Mouse (Mus musculus) MEL (cell line): ENCODE results near the gene Pik3c2b. TPM values are rescaled to one million over a fixed set of nuclear protein-coding genes. Genes with fewer than 3 reads are reported as not detected.

Source experiments
- DNase-seq: peaks from one replicate; pipeline ENCODE4 v3.0.0; 2011; ENCODE audit warnings: low read depth, low spot score
- H3K27ac ChIP-seq: 2 replicates; pipeline ENCODE4 v1.5.1; 2012; ENCODE audit warnings: low read depth, mild to moderate bottlenecking, control low read depth, low read length, moderate library complexity; ENCODE audit not compliant: control insufficient read depth
- H3K27me3 ChIP-seq, 2 experiments: fragments of 150-350 bp in 1 of 2; sonication (generic) in 1 of 2; 2 replicates each; pipeline ENCODE4 v1.6.1; 2012; ENCODE audit warnings: low read length in 2 of 2, mild to moderate bottlenecking in 2 of 2, improper control_type of control experiment in 1 of 2, moderate library complexity in 1 of 2; ENCODE audit not compliant: insufficient read depth in 2 of 2, control insufficient read depth in 1 of 2
- H3K36me3 ChIP-seq, 2 experiments: 2 replicates each; pipeline ENCODE4 v1.6.1; 2012 to 2014; ENCODE audit warnings: low read length in 2 of 2, improper control_type of control experiment in 1 of 2, inconsistent platforms in 1 of 2, mild to moderate bottlenecking in 1 of 2; ENCODE audit not compliant: insufficient read depth in 2 of 2, control insufficient read depth in 1 of 2
- H3K4me1 ChIP-seq, 2 experiments: fragments of 150-350 bp in 1 of 2; sonication (generic) in 1 of 2; 2 replicates each; pipeline ENCODE4 v1.6.1; 2012; ENCODE audit warnings: low read length in 2 of 2, improper control_type of control experiment in 1 of 2, mild to moderate bottlenecking in 1 of 2; ENCODE audit not compliant: insufficient read depth in 2 of 2, control insufficient read depth in 1 of 2
- H3K4me3 ChIP-seq, 2 experiments: fragments of 150-350 bp in 1 of 2; sonication (generic) in 1 of 2; 2 replicates each; pipeline ENCODE4 v1.5.1; 2012; ENCODE audit warnings: low read depth in 2 of 2, low read length in 2 of 2, mild to moderate bottlenecking in 2 of 2, moderate library complexity in 2 of 2, control low read depth in 1 of 2, improper control_type of control experiment in 1 of 2; ENCODE audit not compliant: control insufficient read depth in 1 of 2, insufficient read depth in 1 of 2
- H3K79me2 ChIP-seq: 2 replicates; pipeline ENCODE4 v1.6.1; 2012; ENCODE audit warnings: mild to moderate bottlenecking, low read length, moderate library complexity; ENCODE audit not compliant: control insufficient read depth, poor library complexity, insufficient read depth
- H3K9ac ChIP-seq: 2 replicates; pipeline ENCODE4 v1.6.1; 2012; ENCODE audit warnings: low read depth, mild to moderate bottlenecking, control low read depth, low read length, moderate library complexity; ENCODE audit not compliant: control insufficient read depth, poor library complexity, severe bottlenecking
- H3K9me3 ChIP-seq: fragments of 150-350 bp; sonication (generic); replicated peaks from 2 replicates; pipeline ENCODE4 v1.6.1; 2012; ENCODE audit warnings: mild to moderate bottlenecking, low read length, improper control_type of control experiment, moderate library complexity; ENCODE audit not compliant: insufficient read depth
- BHLHE40 ChIP-seq: IDR thresholded peaks from 2 replicates; pipeline ENCODE4 v1.6.1; 2012; ENCODE audit warnings: low read depth, mild to moderate bottlenecking, inconsistent platforms, low read length, improper control_type of control experiment, borderline replicate concordance
- CTCF ChIP-seq, 3 experiments: IDR thresholded peaks in 2 of 3; conservative IDR thresholded peaks in 1 of 3; 2 replicates each; pipeline ENCODE4 v1.5.1; 2011 to 2012; ENCODE audit warnings: low read length in 3 of 3, low read depth in 2 of 3, mild to moderate bottlenecking in 2 of 3, improper control_type of control experiment in 1 of 3, inconsistent platforms in 1 of 3, mixed read lengths in 1 of 3, moderate library complexity in 1 of 3; ENCODE audit not compliant: control insufficient read depth in 1 of 3, insufficient read depth in 1 of 3, poor library complexity in 1 of 3, severe bottlenecking in 1 of 3
- E2F4 ChIP-seq: IDR thresholded peaks from 2 replicates; pipeline ENCODE4 v1.6.1; 2011; ENCODE audit warnings: low read depth, low read length, improper control_type of control experiment, borderline replicate concordance
- ELF1 ChIP-seq: IDR thresholded peaks from 2 replicates; pipeline ENCODE4 v1.6.1; 2014; ENCODE audit warnings: low read depth, mild to moderate bottlenecking, inconsistent platforms, low read length, improper control_type of control experiment, moderate library complexity
- EP300 ChIP-seq, 2 experiments: IDR thresholded peaks; 2 replicates each; pipeline ENCODE4 v1.6.1; 2011; ENCODE audit warnings: improper control_type of control experiment in 2 of 2, low read length in 2 of 2, low read depth in 1 of 2, mild to moderate bottlenecking in 1 of 2
- GATA1 ChIP-seq: IDR thresholded peaks from 2 replicates; pipeline ENCODE4 v1.6.1; 2011; ENCODE audit warnings: low read depth, low read length, improper control_type of control experiment
- JUND ChIP-seq: IDR thresholded peaks from 2 replicates; pipeline ENCODE4 v1.6.1; 2011; ENCODE audit warnings: low read depth, mild to moderate bottlenecking, improper control_type of control experiment, low read length
- KAT2A ChIP-seq: conservative IDR thresholded peaks from 2 replicates; pipeline ENCODE4 v1.6.1; 2012; ENCODE audit warnings: low read depth, low read length, improper control_type of control experiment, inconsistent platforms
- MAFK ChIP-seq: IDR thresholded peaks from 2 replicates; pipeline ENCODE4 v1.6.1; 2011; ENCODE audit warnings: low read depth, mild to moderate bottlenecking, low read length, improper control_type of control experiment, borderline replicate concordance
- MAX ChIP-seq: IDR thresholded peaks from 2 replicates; pipeline ENCODE4 v1.6.1; 2011; ENCODE audit warnings: low read length, improper control_type of control experiment
- MXI1 ChIP-seq: IDR thresholded peaks from 2 replicates; pipeline ENCODE4 v1.6.1; 2011; ENCODE audit warnings: mild to moderate bottlenecking, low read depth, low read length, improper control_type of control experiment
- MYC ChIP-seq: IDR thresholded peaks from 2 replicates; pipeline ENCODE4 v1.6.1; 2011; ENCODE audit warnings: low read depth, mild to moderate bottlenecking, low read length, improper control_type of control experiment, moderate library complexity
- NELFE ChIP-seq: IDR thresholded peaks from 2 replicates; pipeline ENCODE4 v1.6.1; 2011; ENCODE audit warnings: low read depth, low read length, improper control_type of control experiment
- NRF1 ChIP-seq: IDR thresholded peaks from 2 replicates; pipeline ENCODE4 v1.6.1; 2014; ENCODE audit warnings: low read depth, mild to moderate bottlenecking, inconsistent platforms, low read length, improper control_type of control experiment, moderate library complexity; ENCODE audit not compliant: poor library complexity, insufficient read depth, severe bottlenecking
- POLR2AphosphoS5 ChIP-seq: IDR thresholded peaks from 2 replicates; pipeline ENCODE4 v1.6.1; 2012; ENCODE audit warnings: low read depth, borderline replicate concordance, mild to moderate bottlenecking, inconsistent platforms, low read length, moderate library complexity, mixed read lengths
- RAD21 ChIP-seq: IDR thresholded peaks from 2 replicates; pipeline ENCODE4 v1.6.1; 2011; ENCODE audit warnings: mild to moderate bottlenecking, low read depth, low read length, improper control_type of control experiment
- RCOR1 ChIP-seq: IDR thresholded peaks from 2 replicates; pipeline ENCODE4 v1.6.1; 2012; ENCODE audit warnings: low read depth, mild to moderate bottlenecking, inconsistent platforms, low read length, improper control_type of control experiment
- SMC3 ChIP-seq: IDR thresholded peaks from 2 replicates; pipeline ENCODE4 v1.6.1; 2011; ENCODE audit warnings: low read depth, low read length, improper control_type of control experiment
- TBP ChIP-seq: IDR thresholded peaks from 2 replicates; pipeline ENCODE4 v1.8.0; 2011; ENCODE audit warnings: low read depth, low read length, improper control_type of control experiment
- TCF12 ChIP-seq: IDR thresholded peaks from 2 replicates; pipeline ENCODE4 v1.6.1; 2014; ENCODE audit warnings: low read depth, mild to moderate bottlenecking, inconsistent platforms, low read length, improper control_type of control experiment, moderate library complexity
- ZC3H11A ChIP-seq: IDR thresholded peaks from 2 replicates; pipeline ENCODE4 v1.6.1; 2012; ENCODE audit warnings: low read depth, mild to moderate bottlenecking, inconsistent platforms, low read length, improper control_type of control experiment
- polyA plus RNA-seq, 2 experiments: library from polyadenylated mRNA; stranded (reverse) in 1 of 2; unstranded in 1 of 2; fragments of >175 nt in 1 of 2; fragments of >200 nt in 1 of 2; gene quantifications; 2 replicates each; pipeline versions ENCODE4 v1.2.1 to v1.2.4; 2012; ENCODE audit warnings: low replicate concordance in 2 of 2, low read depth in 1 of 2; ENCODE audit not compliant: insufficient read length in 2 of 2, insufficient read depth in 1 of 2, missing spikeins in 1 of 2
- total RNA-seq: library from RNA; depleted of rRNA; stranded (reverse); fragments of 300-350 nt; gene quantifications from 2 replicates; pipeline ENCODE4 v1.2.3, GENCODE M21; 2012

Pik3c2b gene
- total and polyA plus RNA-seq, 3 experiments, result 2.9 to 3.2 TPM; not detected in 1

- Histone ChIP-seq H3K4me3 (no peak overlapping the region), H3K36me3 (peaks cover 0 to 17% of the 10 kb centered on the region in 2 experiments; a peak in 2 of 4 replicates), H3K27ac (no peak overlapping the region), H3K79me2 (no peaks in the 10 kb centered on the region), H3K9ac (no peak overlapping the region), H3K27me3 (no peaks in the 10 kb centered on the region), H3K9me3 (no peaks in the 10 kb centered on the region), H3K4me1 (peaks cover 17 to 19% of the 10 kb centered on the region in 2 experiments)
- no peak for DNase-seq
- TF ChIP-seq NRF1 (no peak), EP300 (IDR thresholded peaks at IDR 0.05; ENCODE audit: low read depth in 1 of 2, low read length in 2 of 2) (no peak), BHLHE40 (no peak), ELF1 (no peak), GATA1 (no peak), E2F4 (no peak), MYC (no peak), MAFK (no peak), TCF12 (no peak), KAT2A (no peak), MXI1 (no peak), ZC3H11A (no peak), NELFE (no peak), RAD21 (no peak), MAX (no peak), RCOR1 (no peak), JUND (no peak), POLR2AphosphoS5 (no peak)
- TF ChIP-seq, all 39 proteins: peak for 0
Observed at GRCm38 (mm10) chr1:133124137-133124536, 78.7 kb downstream of the Pik3c2b start.

- H3K36me3 ChIP-seq, result peaks cover 0 to 2% of the 10 kb centered on the region in 2 experiments; a peak in 2 of 4 replicates
- H3K79me2 ChIP-seq, result peaks cover 3% of the 10 kb centered on the region; the same call in 1 of the 2 replicates
- H3K9ac ChIP-seq, result no peak overlapping the region
- H3K27ac ChIP-seq, result no peak overlapping the region
- peak; percentile 57 for DNase-seq
- TF ChIP-seq ZC3H11A (peak; percentile 23; the same call in 1 of the 2 replicates), TBP (no peak), CTCF (IDR thresholded peaks at IDR 0.05 in 2 of 3, conservative IDR thresholded peaks at IDR 0.05 in 1 of 3; ENCODE audit: control insufficient read depth in 1 of 3, insufficient read depth in 1 of 3, low read depth in 2 of 3, low read length in 3 of 3, poor library complexity in 1 of 3, severe bottlenecking in 1 of 3) (peak; percentile 45 to 67 (median 60); a peak in 5 of 6 replicates), RAD21 (peak; percentile 55), SMC3 (peak; percentile 55), MYC (0 out of 2 replicates have a peak, but pooled peaks have one; percentile 54)
- H3K27me3 ChIP-seq, result no peaks in the 10 kb centered on the region
- H3K4me1 ChIP-seq, result peaks cover under 1 to 3% of the 10 kb centered on the region in 2 experiments; a peak in 2 of 4 replicates
- H3K9me3 ChIP-seq, result no peaks in the 10 kb centered on the region
- H3K4me3 ChIP-seq, result no peak overlapping the region
Observed at GRCm38 (mm10) chr1:133125640-133126364, 80.3 kb downstream of the Pik3c2b start.
